Mouse (Mus musculus): ENCODE data around the gene Fuk.
"Not testable (repeated sequence)": the region's sequence is repeated elsewhere in the genome, so short reads cannot be mapped to it uniquely, and the experiment has no call there.

Gene Fuk

DNA sequence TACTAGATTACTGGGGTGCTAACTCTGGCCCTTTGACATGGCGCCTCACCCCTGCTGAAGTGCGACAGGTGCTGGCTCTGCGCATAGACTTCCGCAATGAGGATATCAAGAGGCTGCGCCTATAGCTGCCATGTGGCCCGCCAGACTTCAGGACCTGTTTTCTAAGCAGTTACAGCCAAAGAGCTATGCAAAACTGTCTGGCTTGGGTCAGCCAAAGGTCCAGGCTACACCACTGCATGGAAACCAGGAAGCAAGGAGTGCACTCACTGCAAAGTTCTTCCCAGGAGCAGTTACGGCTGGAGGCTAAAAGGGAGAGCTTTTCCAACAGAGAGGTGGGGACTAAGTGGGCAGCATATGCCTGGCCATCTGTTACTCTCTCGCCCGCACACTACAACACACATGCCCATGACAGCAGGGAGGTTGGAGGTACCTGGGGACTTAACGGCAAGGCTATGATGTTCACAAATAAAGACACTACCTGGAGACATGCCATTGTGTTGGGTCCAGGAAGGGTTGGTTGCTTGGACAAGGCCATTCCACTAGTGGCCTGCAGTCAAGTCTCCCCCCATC is 20.5 kb downstream of the Fuk start:
- in situ Hi-C loops (cut with MboI, MseI) = no loop called here

DNA sequence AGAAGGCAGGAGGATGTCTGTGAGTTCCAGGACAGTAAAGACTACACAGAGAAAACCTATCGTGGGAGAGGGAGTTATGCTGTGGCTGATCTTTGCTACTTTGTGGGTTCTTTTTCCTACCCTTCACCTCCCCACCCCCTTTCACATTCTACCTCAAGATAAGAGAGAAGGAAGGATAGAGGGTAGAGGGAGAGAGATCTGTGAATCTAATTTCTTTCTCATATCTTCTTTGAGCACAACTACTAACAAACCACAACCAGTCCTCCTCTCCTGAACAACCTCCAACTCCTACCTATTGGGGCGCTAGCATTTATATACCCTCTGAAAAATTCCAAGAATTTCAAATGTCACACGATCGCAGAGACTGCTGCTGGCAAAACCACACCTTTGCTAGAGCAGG is 24.4 kb downstream of the Fuk start:
- in situ Hi-C loops (cut with MboI, MseI) = no loop called here

DNA sequence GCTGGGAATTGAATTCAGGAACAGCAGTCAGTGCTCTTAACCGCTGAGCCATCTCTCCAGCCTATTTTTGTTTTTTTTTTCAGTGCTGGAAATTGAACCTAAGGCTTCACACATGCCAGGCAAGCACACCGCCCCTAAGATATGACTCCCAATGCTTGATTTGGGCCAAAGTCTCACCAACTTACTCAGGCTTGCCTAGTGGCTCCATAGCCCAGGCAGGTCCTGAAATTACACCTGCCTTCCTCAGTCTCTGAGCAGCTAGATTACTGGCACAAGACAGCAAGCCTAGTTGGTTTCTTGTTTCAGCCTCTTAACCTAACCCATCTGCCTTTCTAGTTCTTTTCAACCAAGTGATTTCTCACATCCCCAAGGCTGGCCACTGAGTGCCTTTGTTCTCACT is 31.8 kb downstream of the Fuk start:
- in situ Hi-C loops (cut with MboI, MseI) = no loop called here

DNA sequence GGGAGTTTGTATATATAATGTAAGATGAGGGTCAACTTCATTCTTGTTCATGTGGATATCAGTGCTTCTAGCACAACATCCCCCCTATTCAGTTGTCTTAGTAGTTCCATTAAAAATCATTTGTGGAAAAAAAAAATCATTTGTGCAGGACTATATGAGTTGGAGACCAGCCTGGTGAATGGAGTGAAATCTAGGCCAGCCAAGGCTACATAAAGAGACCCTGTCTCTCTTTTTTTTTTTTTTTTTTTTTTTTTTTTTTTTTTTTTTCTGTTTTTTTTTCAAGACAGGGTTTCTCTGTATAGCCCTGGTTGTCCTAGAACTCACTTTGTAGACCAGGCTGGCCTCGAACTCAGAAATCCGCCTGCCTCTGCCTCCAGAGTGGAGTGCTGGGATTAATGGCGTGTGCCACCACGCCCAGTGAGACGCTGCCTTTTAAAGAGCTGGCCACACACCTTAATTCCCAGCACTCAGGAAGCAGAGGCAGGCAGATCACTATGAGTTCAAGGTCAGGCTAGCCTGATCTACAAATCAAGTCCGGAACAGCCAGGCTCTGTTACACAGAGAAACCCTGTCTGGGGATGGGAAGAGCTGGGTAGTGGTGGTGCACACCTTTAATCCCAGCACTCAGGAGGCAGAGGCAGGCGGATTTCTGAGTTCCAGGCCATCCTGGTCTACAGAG is 40.8 kb downstream of the Fuk start:
- in situ Hi-C loops (cut with MboI, MseI) = not testable (repeated sequence)

DNA sequence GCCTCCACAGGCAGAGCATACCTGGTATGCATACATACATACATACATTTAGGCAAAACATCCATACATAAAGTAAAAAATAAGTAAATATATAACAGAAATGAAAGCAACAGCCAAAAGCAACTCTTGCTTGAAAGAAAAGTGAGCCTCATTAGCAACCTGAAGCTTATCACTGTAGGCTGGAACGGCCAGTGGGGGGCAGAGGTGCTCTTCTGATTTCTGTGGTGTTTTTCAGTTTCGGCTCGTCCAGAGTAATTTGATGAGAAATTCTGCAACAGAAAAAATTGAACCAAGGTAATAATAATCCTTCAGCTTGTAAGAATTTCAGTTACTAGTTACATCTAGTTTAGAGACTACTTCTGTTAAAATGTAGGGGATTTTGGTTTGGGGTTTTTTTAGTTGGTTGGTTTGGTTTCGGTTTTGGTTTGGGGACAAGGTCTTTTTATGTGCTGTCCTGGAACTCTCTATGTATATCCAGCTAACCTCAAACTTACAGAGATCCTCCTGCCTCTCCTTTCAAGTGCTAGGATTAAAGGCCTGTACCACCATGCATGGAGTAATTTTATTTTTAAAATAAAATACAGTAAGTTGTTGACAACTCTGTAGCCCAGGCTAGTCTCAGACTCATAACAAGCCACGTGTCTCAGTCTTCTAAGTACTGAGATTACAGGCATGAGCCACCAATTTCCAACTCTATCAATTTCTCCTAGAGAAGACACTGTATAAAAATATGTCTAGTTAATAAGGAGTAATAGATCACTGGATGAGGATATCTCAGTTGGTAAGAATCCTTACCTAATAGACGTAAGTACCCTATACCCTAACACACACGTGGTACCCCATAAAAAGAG is 42.4 kb downstream of the Fuk start:
- in situ Hi-C loops (cut with MboI, MseI) = no loop called here

DNA sequence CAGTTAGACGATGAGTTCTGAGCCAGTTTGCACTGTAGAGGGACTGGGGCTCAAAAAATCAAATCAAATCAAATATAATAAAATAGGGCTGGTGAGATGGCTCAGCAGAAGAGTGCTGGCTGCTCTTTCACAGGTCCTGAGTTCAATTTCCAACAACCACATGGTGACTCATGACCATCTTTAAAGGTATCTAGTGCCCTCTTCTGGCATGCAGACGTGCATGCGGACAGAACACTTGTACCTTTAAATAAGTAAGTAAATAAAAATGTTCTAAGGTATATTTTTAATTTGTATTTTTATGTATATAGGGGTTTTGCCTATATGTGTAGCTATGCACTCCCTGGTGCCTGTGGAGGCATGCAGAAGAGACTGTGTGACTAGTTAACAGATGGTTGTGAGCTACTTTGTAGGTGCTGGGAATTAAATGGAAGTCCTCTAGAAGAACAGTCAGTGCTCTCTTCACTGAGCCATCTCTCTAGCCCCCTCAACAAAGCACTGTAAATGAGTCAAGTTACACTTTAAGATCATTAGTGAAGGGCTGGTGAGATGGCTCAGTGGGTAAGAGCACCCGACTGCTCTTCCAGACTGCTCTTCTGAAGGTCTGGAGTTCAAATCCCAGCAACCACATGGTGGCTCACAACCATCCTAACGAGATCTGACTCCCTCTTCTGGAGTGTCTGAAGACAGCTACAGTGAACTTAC is 45.4 kb downstream of the Fuk start:
- in situ Hi-C loops (cut with MboI, MseI) = no loop called here

DNA sequence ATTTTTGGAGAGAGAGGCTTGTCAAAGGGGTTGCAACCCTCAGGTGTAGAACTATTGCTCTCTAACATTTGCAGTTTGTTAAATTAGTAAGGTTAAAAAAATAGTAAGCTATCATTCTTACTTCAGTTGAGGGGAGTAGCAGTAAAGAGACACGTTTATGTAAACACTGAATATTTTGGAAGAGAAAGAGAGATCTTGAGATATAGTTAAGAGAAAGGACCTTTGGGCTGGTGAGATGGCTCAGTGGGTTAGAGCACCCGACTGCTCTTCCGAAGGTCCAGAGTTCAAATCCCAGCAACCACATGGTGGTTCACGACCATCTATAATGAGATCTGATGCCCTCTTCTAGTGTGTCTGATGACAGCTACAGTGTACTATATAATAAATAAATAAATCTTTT is 46.2 kb downstream of the Fuk start:
- in situ Hi-C loops (cut with MboI, MseI) = not testable (repeated sequence)

DNA sequence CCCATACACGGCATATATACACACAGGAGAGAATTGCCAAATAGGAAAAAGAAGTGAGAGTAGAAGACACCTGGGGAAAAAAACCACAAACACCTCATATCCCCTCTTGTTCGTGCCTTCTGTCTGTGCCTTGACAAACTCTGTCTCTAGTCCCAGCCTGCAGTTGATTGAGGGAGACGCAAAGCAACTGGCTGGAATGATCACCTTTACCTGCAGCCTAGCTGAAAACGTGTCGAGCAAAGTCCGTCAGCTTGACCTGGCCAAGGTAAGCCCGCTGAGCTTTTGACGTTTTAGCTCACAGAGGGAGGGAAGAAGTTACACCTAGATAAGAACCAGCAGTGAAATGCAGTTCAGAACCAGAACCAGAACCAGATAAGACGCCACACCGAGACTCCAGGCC is 51.1 kb downstream of the Fuk start:
- in situ Hi-C loops (cut with MboI, MseI) = no loop called here

DNA sequence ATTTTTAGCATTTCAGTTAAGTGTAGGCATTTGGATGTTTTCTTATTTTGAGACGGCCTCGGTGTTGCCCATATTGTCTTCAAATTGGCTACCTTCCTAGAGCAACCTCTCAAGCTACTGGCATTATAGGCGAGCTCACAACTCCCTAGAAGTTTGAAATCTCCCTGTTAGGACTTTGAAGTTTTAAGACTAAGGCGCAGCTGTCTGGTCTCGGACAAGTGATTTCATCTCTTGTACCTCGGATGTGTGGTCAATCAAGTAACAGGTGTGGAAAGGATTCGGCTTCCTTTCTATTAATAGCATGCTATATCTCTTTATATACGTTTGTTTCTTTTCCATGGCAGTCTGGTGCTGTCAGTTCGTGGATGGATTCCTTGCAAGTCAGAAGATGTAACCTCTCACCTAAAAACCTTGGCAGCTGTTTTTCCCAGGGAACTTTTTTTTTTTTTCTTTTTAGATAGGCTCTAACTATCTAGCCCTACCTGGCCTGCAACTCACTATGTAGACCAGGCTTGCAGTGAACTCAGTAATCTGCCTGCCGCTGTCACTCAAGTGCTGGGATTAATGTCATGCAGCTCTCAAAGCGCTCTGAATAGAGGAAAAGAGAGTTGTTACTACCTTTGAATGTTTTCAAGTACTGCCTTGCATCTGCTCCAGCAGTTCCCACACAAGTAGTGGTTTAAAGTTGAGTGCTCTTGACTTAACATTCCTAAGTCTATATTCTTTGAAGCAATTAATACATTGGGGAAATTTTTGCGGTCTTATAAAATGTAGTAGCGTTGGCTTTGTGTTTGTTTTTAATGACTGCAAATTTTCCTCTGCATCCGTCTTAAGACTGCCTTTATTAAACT is 54.4 kb downstream of the Fuk start:
- in situ Hi-C loops (cut with MboI, MseI) = loop anchor here (10.0 kb wide), 1 partner anchor 427 kb away; no protein-coding TSS in a partner anchor

DNA sequence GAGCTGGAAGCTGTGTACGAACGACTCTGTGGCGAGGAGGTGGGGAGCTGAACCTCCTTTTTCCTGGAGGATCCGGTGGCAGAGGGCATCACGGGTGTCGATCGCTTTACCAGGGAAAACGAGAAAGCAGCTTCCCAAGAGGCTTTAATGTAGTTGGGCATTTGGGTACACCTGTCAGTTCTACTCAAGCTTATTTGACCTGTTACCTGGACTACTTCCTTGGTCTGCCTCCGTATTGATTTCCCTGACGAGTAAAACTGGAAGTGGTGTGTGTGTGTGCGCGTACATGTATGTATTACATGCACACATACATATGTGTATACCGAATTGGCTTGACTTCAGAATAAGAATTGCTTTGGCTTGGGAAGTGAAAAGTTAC is 55.1 kb downstream of the Fuk start:
- in situ Hi-C loops (cut with MboI, MseI) = loop anchor here (10.0 kb wide), 1 partner anchor 428 kb away; no protein-coding TSS in a partner anchor

DNA sequence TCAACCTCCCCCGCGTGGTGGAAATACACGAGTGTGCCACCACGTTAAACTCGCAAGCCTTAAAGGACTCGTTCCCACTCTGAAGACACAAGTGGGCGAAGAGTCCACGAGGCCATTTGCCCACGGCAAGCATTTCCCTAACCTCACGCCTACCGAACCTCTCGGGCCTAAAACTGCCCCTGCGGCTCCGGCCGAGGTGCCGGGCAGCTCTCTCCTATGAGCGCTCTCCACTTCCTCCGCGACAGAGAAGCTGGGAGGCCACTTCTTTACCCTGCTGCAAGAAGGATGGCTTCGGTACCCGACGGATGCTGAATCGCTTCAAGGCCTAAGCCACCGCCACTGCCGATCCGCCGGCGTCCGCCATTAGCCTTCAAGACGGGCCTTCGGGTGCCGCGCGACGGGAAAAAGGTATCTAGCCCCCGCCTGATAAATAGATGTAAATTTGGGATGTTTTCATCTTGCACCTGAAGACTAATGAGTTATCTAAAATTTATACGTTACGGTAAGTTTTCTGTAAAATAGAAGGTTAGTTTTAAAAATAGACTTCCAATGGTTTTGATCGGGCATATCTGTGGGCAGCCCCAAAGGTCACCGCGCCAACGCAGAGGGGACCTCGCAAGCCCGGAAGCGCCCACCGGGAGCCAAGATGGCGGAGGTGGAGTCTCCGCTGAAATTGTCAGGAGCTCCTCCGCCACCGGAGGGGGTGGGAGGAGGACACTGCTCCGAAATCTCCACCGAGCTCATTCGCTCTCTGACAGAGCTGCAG is 55.7 kb downstream of the Fuk start, which contains the start of the genes Cog4 and Sf3b3:
Gene Cog4, plus strand, starts transcription at position 196 of the 766 bp plus-strand sequence.
Gene Sf3b3, minus strand, starts transcription at position 383 of the 766 bp plus-strand sequence.
- in situ Hi-C loops (cut with MboI, MseI) = loop anchor here (10.0 kb wide), 1 partner anchor 428 kb away; no protein-coding TSS in a partner anchor

DNA sequence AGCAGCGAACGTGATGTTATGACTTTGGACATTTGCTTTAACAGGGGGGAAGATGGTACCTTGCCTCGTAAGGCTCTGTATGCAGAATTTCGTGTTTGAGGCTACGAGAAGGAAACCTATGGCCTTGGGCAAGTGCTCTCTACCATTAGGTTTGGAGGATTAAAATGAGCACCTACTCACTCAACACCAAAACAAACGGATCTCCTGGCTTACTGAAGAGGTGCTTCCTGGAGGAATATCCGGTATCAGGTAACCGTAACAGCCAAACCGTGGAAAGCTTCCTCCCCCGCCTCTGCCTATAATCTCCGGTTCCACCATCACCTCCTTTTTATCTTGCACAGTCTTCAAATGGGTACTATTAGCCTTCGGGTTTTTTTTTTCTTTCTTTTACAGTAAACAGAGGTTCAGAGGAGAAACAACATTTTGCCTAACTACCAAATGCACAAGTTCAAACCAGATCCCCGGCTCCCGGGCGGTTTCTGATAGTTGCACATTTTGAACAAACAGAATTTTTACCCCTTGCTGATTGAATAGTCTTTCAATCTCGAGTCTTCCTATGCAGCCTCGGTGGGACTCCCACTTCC is 56.4 kb downstream of the Fuk start:
- in situ Hi-C loops (cut with MboI, MseI) = loop anchor here (10.0 kb wide), 1 partner anchor 429 kb away; no protein-coding TSS in a partner anchor

DNA sequence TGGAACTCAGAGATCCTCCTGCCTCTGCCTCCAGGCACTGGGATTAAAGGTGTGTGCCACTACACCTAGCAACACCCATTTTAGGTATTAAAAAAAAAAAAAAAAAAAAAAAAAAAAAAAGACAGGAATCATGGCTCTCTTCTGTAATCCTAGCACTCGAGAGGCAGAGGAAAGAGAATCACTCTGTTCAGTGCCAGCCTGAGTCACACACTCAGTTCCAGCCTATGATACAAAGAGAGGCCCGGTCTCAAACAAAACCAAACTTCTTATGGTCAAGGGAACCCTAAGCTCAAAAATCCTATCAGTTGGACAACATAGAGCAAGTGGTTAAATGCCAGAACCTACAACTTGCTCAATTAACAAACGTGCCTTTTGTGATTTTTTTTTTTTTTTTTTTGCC is 57.3 kb downstream of the Fuk start:
- in situ Hi-C loops (cut with MboI, MseI) = loop anchor here (10.0 kb wide), 1 partner anchor 430 kb away; no protein-coding TSS in a partner anchor

DNA sequence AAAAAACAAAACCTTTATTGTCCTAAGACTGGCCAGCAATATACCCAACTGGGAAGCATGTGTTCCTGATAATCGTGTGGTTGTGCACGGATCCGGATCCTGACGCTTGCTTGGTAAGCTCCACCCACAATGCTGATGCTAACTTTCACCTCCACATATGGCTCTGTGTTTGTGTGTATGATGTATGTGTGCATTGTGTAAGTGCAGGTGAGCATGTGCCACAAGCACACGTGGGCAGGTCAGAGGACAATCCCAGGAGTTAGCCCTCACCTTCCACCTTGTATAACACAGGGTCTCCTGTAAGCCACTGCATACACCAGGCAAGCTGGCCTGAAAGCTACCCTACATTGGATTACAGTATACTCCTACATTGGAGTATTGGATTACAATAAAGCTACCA is 59.1 kb downstream of the Fuk start:
- in situ Hi-C loops (cut with MboI, MseI) = loop anchor here (10.0 kb wide), 1 partner anchor 432 kb away; no protein-coding TSS in a partner anchor

DNA sequence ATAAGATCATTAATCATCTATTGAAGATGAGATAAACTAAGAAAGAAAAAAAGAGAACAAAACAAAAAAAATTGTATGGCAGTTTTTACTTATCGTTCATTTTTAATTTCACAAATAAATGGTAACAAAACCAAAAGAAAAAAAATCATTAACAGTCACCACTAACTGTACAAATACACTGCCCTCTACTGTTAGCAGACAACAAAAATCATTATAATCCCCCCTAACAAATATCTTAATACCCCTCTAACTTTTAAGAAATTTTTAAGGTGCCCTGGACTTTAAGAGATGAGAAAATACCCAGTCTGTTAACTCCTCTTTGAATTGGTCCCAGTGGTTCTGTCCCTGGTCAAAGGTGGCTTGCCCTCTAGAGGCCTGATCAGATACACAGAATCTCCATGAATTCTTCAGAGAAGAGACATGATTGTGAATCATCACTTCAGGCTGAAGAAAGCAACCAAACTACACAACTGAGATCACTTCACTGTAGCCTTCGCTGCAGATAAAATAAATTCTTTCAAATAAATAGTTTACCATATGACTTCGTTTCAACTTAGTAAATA is 60.2 kb downstream of the Fuk start:
- in situ Hi-C loops (cut with MboI, MseI) = loop anchor here (10.0 kb wide), 1 partner anchor 433 kb away; no protein-coding TSS in a partner anchor
